Comparison of ENCODE assay signal across 9 mouse cellular contexts in genomic region chrX:48318194-48318593, GRCm38 (mm10). TPM values are rescaled to one million over a fixed set of nuclear protein-coding genes. Genes with fewer than 3 reads are reported as not detected.
A peak's percentile ranks its signal among the peaks of the same experiment; 100 is the strongest.
DNase-seq lines count a peak whose midpoint lies in the region; ATAC-seq and TF ChIP-seq lines count a peak whose summit lies in the region.
"Had no signal": no experiment of that assay in that cellular context is flagged by ENCODE, and none has a peak within 500 bp of the region (broad histone marks: within the 10 kb centered on the region; RNA-seq: fewer than 3 reads in every experiment).

No protein-coding gene starts in this region.

- TF ChIP-seq CTCF in MEL (IDR thresholded peaks at IDR 0.05 in 2 of 3, conservative IDR thresholded peaks at IDR 0.05 in 1 of 3; ENCODE audit: control insufficient read depth in 1 of 3, insufficient read depth in 1 of 3, low read depth in 2 of 3, low read length in 3 of 3, poor library complexity in 1 of 3, severe bottlenecking in 1 of 3), result no peak

- H3K4me3 ChIP-seq in MEL (ENCODE audit: control insufficient read depth in 1 of 2, insufficient read depth in 1 of 2, low read depth in 2 of 2, low read length in 2 of 2), result peak overlapping the region in 1 of 2 experiments; percentile 22; a peak in 2 of 4 replicates
- no peak overlapping the region for H3K4me3 ChIP-seq in liver, embryonic 11.5 days (ENCODE audit: low read depth, low read length)
- no peak overlapping the region for H3K4me3 ChIP-seq in heart, embryonic 12.5 days
- H3K4me3 ChIP-seq: limb, embryonic 13.5 days had no signal

- no peak for TF ChIP-seq RAD21 in MEL (IDR thresholded peaks at IDR 0.05; ENCODE audit: low read depth, low read length)

- peak overlapping the region; percentile 43 for H3K4me2 ChIP-seq in liver, embryonic 11.5 days
- no peak overlapping the region for H3K4me2 ChIP-seq in heart, embryonic 12.5 days
- H3K4me2 ChIP-seq: limb, embryonic 13.5 days had no signal

- TF ChIP-seq POLR2A in MEL (IDR thresholded peaks at IDR 0.05; ENCODE audit: control insufficient read depth in 1 of 2, insufficient read depth in 1 of 2, low read depth in 1 of 2, low read length in 2 of 2, poor library complexity in 1 of 2), result 0 out of 4 replicates have a peak, but pooled peaks of 1 of the 2 experiments have one; percentile 25

- 0 out of 2 replicates have a peak overlapping the region, but pooled peaks have one; percentile 43 for H3K9ac ChIP-seq in MEL (ENCODE audit: control insufficient read depth, low read depth, low read length, poor library complexity, severe bottlenecking)
- no peak overlapping the region for H3K9ac ChIP-seq in liver, embryonic 11.5 days (ENCODE audit: low read depth, low read length)
- no peak overlapping the region for H3K9ac ChIP-seq in heart, embryonic 12.5 days
- H3K9ac ChIP-seq: limb, embryonic 13.5 days had no signal

- peaks cover 0 to 8% of the 10 kb centered on the region in 2 experiments; a peak in 2 of 4 replicates for H3K36me3 ChIP-seq in MEL (ENCODE audit: control insufficient read depth in 1 of 2, insufficient read depth in 2 of 2, low read length in 2 of 2)
- no peaks in the 10 kb centered on the region for H3K36me3 ChIP-seq in liver, embryonic 11.5 days (ENCODE audit: control insufficient read depth, insufficient read depth, low read length)
- no peaks in the 10 kb centered on the region for H3K36me3 ChIP-seq in heart, embryonic 12.5 days
- H3K36me3 ChIP-seq: limb, embryonic 13.5 days had no signal

- peaks cover 0 to 10% of the 10 kb centered on the region in 2 experiments; a peak in 1 of 4 replicates for H3K4me1 ChIP-seq in MEL (ENCODE audit: control insufficient read depth in 1 of 2, insufficient read depth in 2 of 2, low read length in 2 of 2)
- H3K4me1 ChIP-seq in liver, embryonic 11.5 days (replicated peaks; ENCODE audit: control insufficient read depth, insufficient read depth, low read length), result peaks cover 13% of the 10 kb centered on the region
- H3K4me1 ChIP-seq in heart, embryonic 12.5 days (replicated peaks), result 0 out of 2 replicates have a peak, but pooled peaks cover 3% of the 10 kb centered on the region

- intact Hi-C loops in gastrocnemius, postnatal 36 days (cut with DNase I), result no loop called here

- H3K79me2 ChIP-seq in MEL (ENCODE audit: control insufficient read depth, insufficient read depth, low read length, poor library complexity), result no peaks in the 10 kb centered on the region

- WGBS in liver, embryonic 11.5 days, result 15% methylated on average over 9 of the region's 9 CpGs
- 27% methylated on average over 9 of the region's 9 CpGs for WGBS in heart, embryonic 12.5 days

- DNase-seq in CD4-positive, CD25-positive, alpha-beta regulatory T cell, adult 2 months (ENCODE audit: low read depth, low spot score), result peak; percentile 81
- peak; percentile 49 for DNase-seq in MEL (ENCODE audit: low read depth, low spot score)
- no peak for DNase-seq in liver, embryonic 11.5 days (ENCODE audit: low spot score)
- peak; percentile 38 for DNase-seq in spleen, adult 12 weeks (ENCODE audit: low spot score)
- DNase-seq in testis, postnatal 14 days (ENCODE audit: low spot score), result no peak
- no peak for DNase-seq in layer of hippocampus, postnatal 25 days (ENCODE audit: extremely low spot score in 1 of 2, low spot score in 1 of 2)
- no peak for DNase-seq in gastrocnemius, postnatal 36 days

- ATAC-seq in liver, embryonic 11.5 days (replicated peaks; ENCODE audit: low FRiP score), result peak; percentile 72
- ATAC-seq in heart, embryonic 12.5 days (ENCODE audit: insufficient number of reproducible peaks, low FRiP score), result no peak

- H3K9me3 ChIP-seq in MEL (replicated peaks; ENCODE audit: insufficient read depth, low read length), result no peaks in the 10 kb centered on the region
- no peaks in the 10 kb centered on the region for H3K9me3 ChIP-seq in liver, embryonic 11.5 days (ENCODE audit: control insufficient read depth, low read length)
- no peaks in the 10 kb centered on the region for H3K9me3 ChIP-seq in heart, embryonic 12.5 days (replicated peaks)
- H3K9me3 ChIP-seq: limb, embryonic 13.5 days had no signal

- no peaks in the 10 kb centered on the region for H3K27me3 ChIP-seq in MEL (ENCODE audit: control insufficient read depth in 1 of 2, insufficient read depth in 2 of 2, low read length in 2 of 2)
- H3K27me3 ChIP-seq in liver, embryonic 11.5 days (replicated peaks; ENCODE audit: control insufficient read depth, insufficient read depth, low read length), result peaks cover 2% of the 10 kb centered on the region; the same call in 1 of the 2 replicates
- peaks cover 20% of the 10 kb centered on the region for H3K27me3 ChIP-seq in heart, embryonic 12.5 days (replicated peaks)

- H3K27ac ChIP-seq in MEL (ENCODE audit: control insufficient read depth, low read depth, low read length), result no peak overlapping the region
- H3K27ac ChIP-seq in liver, embryonic 11.5 days (ENCODE audit: low read depth, low read length), result no peak overlapping the region
- no peak overlapping the region for H3K27ac ChIP-seq in heart, embryonic 12.5 days (ENCODE audit: poor library complexity, severe bottlenecking)
- H3K27ac ChIP-seq: limb, embryonic 13.5 days had no signal

- TF ChIP-seq EP300 in MEL (IDR thresholded peaks at IDR 0.05; ENCODE audit: low read depth in 1 of 2, low read length in 2 of 2), result no peak

TF ChIP-seq in MEL, 35 proteins besides CTCF, POLR2A, EP300 and RAD21:
- TF ChIP-seq BHLHE40 (IDR thresholded peaks at IDR 0.05; ENCODE audit: borderline replicate concordance, low read depth, low read length) (no peak), MAFK (IDR thresholded peaks at IDR 0.05; ENCODE audit: borderline replicate concordance, low read depth, low read length) (no peak), CHD2 (IDR thresholded peaks at IDR 0.05; ENCODE audit: low read length) (no peak), ZMIZ1 (IDR thresholded peaks at IDR 0.05; ENCODE audit: low read depth, low read length) (no peak), USF1 (IDR thresholded peaks at IDR 0.05; ENCODE audit: low read depth, low read length) (no peak), ELF1 (IDR thresholded peaks at IDR 0.05; ENCODE audit: low read depth, low read length) (no peak), MYC (IDR thresholded peaks at IDR 0.05; ENCODE audit: low read depth, low read length) (no peak)

RNA-seq across cellular contexts. Expression of gene Bcorl1, which starts 23.0 kb away (rescaled TPM):
- 3.0 and 3.6 TPM in 2 replicates for total RNA-seq in MEL (2012; rRNA removed)
- 10 to 100 TPM in 1 of 2 experiments, not detected in 1; 12.9 TPM for polyA plus RNA-seq in MEL (2012; ENCODE audit: insufficient read depth in 1 of 2, insufficient read length in 2 of 2, low read depth in 1 of 2, low replicate concordance in 2 of 2, missing spikeins in 1 of 2)
- 5.4 and 7.3 TPM in 2 replicates for polyA plus RNA-seq in liver, embryonic 11.5 days (2014; fragmentation: Nextera tagmentation; extraction: Ambion mirVana)
- total RNA-seq in layer of hippocampus, postnatal 25 days (2021), result 10 to 100 TPM; 15.2 to 19.3 TPM
- 1 to 10 TPM; 6.8 to 7.2 TPM for total RNA-seq in gastrocnemius, postnatal 36 days (2021)
- polyA plus RNA-seq in heart, embryonic 12.5 days (2016; fragmentation: Nextera tagmentation; extraction: Ambion mirVana), result 4.6 and 5.9 TPM in 2 replicates

Comparison
In these comparisons a context has a peak if more than half of its experiments do, and no peak if none do; other contexts are left out.
1. DNase-seq: peak in CD4-positive, CD25-positive, alpha-beta regulatory T cell, adult 2 months (single experiment), MEL (single experiment) and spleen, adult 12 weeks (single experiment); none in liver, embryonic 11.5 days (single experiment), testis, postnatal 14 days (single experiment), layer of hippocampus, postnatal 25 days (0 of 2) and gastrocnemius, postnatal 36 days (0 of 2).